In genomic region chr6:120937999-120938608, GRCm38 (mm10) we compare ENCODE assay signal across 16 mouse cellular contexts.
"Had no signal": no experiment of that assay in that cellular context is flagged by ENCODE, and none has a peak within 500 bp of the region (broad histone marks: within the 10 kb centered on the region; RNA-seq: fewer than 3 reads in every experiment).

No protein-coding gene starts in this region.

- H3K4me3 ChIP-seq: limb, embryonic 13.5 days; liver, embryonic 13.5 days; midbrain, embryonic 13.5 days; myocyte had no signal

- ATAC-seq: hindbrain, postnatal 0 days; lung, postnatal 0 days; midbrain, embryonic 13.5 days had no signal

- H3K4me1 ChIP-seq: limb, embryonic 13.5 days; midbrain, embryonic 13.5 days had no signal

- DNase-seq: kidney, adult 11 months; kidney, adult 9 months; kidney, postnatal 36 days; layer of hippocampus, adult 9-11 months; left cerebral cortex, postnatal 4 days; liver, embryonic 13.5 days; lung, adult 2 months; lung, postnatal 36 days; right cerebral cortex, postnatal 14 days; thymus, postnatal 4 days had no signal

- H3K27me3 ChIP-seq: limb, embryonic 13.5 days; liver, embryonic 13.5 days; midbrain, embryonic 13.5 days had no signal

- H3K27ac ChIP-seq: hindbrain, postnatal 0 days; kidney, postnatal 0 days; limb, embryonic 13.5 days; liver, embryonic 13.5 days; midbrain, embryonic 13.5 days had no signal

- H3K9ac ChIP-seq: limb, embryonic 13.5 days; liver, embryonic 13.5 days; midbrain, embryonic 13.5 days had no signal

- H3K9me3 ChIP-seq: limb, embryonic 13.5 days; liver, embryonic 13.5 days; midbrain, embryonic 13.5 days had no signal

- H3K4me2 ChIP-seq: limb, embryonic 13.5 days; liver, embryonic 13.5 days; midbrain, embryonic 13.5 days had no signal
